In genomic region chr16:89896885-89897546, GRCm38 (mm10) we compare ENCODE assay signal across 11 mouse cellular contexts.
DNase-seq lines count a peak whose midpoint lies in the region; ATAC-seq and TF ChIP-seq lines count a peak whose summit lies in the region.
"Had no signal": no experiment of that assay in that cellular context is flagged by ENCODE, and none has a peak within 500 bp of the region (broad histone marks: within the 10 kb centered on the region; RNA-seq: fewer than 3 reads in every experiment).

No protein-coding gene starts in this region.

- no peaks in the 10 kb centered on the region for H3K27me3 ChIP-seq in embryonic facial prominence, embryonic 15.5 days
- H3K27me3 ChIP-seq in embryonic facial prominence, embryonic 10.5 days (replicated peaks; ENCODE audit: low read depth, poor library complexity, severe bottlenecking), result no peaks in the 10 kb centered on the region
- H3K27me3 ChIP-seq: Patski had no signal

- intact Hi-C loops in left cerebral cortex, adult 2 months (cut with DNase I), result loop anchor here (5.0 kb wide), 2 partner anchors 55 to 125 kb away; no protein-coding TSS in a partner anchor

- no peak for TF ChIP-seq CTCF in left cerebral cortex, adult 2 months (IDR thresholded peaks at IDR 0.05)

- 68% methylated on average over 20 of the region's 20 CpGs for WGBS in embryonic facial prominence, embryonic 15.5 days
- WGBS in embryonic facial prominence, embryonic 10.5 days, result 86% methylated on average over 20 of the region's 20 CpGs

- no peaks in the 10 kb centered on the region for H3K9me3 ChIP-seq in embryonic facial prominence, embryonic 15.5 days (replicated peaks)
- peaks cover 4% of the 10 kb centered on the region; the same call in 1 of the 2 replicates for H3K9me3 ChIP-seq in embryonic facial prominence, embryonic 10.5 days

- H3K4me3 ChIP-seq in embryonic facial prominence, embryonic 15.5 days (replicated peaks), result no peak overlapping the region
- H3K4me3 ChIP-seq in embryonic facial prominence, embryonic 10.5 days, result no peak overlapping the region
- H3K4me3 ChIP-seq in left cerebral cortex, adult 2 months, result peak overlapping the region; percentile 50
- H3K4me3 ChIP-seq: erythroblast, embryonic 14.5 days had no signal

- peaks cover 25% of the 10 kb centered on the region; the same call in 1 of the 2 replicates for H3K4me1 ChIP-seq in embryonic facial prominence, embryonic 15.5 days
- peaks cover 16% of the 10 kb centered on the region for H3K4me1 ChIP-seq in embryonic facial prominence, embryonic 10.5 days

- peak; percentile 29; the same call in 1 of the 2 replicates for ATAC-seq in embryonic facial prominence, embryonic 15.5 days (ENCODE audit: insufficient number of reproducible peaks, low FRiP score, low TSS enrichment, low read depth)
- ATAC-seq: Patski had no signal

- H3K36me3 ChIP-seq in embryonic facial prominence, embryonic 15.5 days, result peaks cover 5% of the 10 kb centered on the region
- H3K36me3 ChIP-seq in embryonic facial prominence, embryonic 10.5 days (replicated peaks), result peaks cover 40% of the 10 kb centered on the region

- no peak overlapping the region for H3K27ac ChIP-seq in embryonic facial prominence, embryonic 15.5 days (replicated peaks)
- no peak overlapping the region for H3K27ac ChIP-seq in embryonic facial prominence, embryonic 10.5 days (replicated peaks)
- H3K27ac ChIP-seq in left cerebral cortex, adult 2 months, result peak overlapping the region; percentile 86

- no peak overlapping the region; the same call in 1 of the 2 replicates for H3K4me2 ChIP-seq in embryonic facial prominence, embryonic 15.5 days (replicated peaks)

- H3K9ac ChIP-seq in embryonic facial prominence, embryonic 15.5 days, result no peak overlapping the region

- DNase-seq in embryonic facial prominence, embryonic 10.5 days (ENCODE audit: low spot score), result no peak
- peak in 1 of 2 experiments; percentile 53 for DNase-seq in left cerebral cortex, adult 2 months (ENCODE audit: extremely low spot score in 1 of 2, low spot score in 2 of 2)
- no peak for DNase-seq in left cerebral cortex, adult 11 months (ENCODE audit: low spot score)
- peak; percentile 86 for DNase-seq in cerebellum, adult 9-10 months
- peak; percentile 70 for DNase-seq in gastrocnemius, postnatal 25 days
- no peak for DNase-seq in ovary, postnatal 36 days (ENCODE audit: low spot score)
- no peak for DNase-seq in testis, postnatal 14 days (ENCODE audit: low spot score)
- DNase-seq: midbrain, embryonic 14.5 days had no signal

Comparison
In these comparisons a context has a peak if more than half of its experiments do, and no peak if none do; other contexts are left out.
1. DNase-seq: peak in cerebellum, adult 9-10 months (single experiment) and gastrocnemius, postnatal 25 days (single experiment); none in embryonic facial prominence, embryonic 10.5 days (single experiment), left cerebral cortex, adult 11 months (single experiment), ovary, postnatal 36 days (single experiment) and testis, postnatal 14 days (single experiment).